Mouse (Mus musculus): ENCODE measurements around the gene Tacr1.

DNA sequence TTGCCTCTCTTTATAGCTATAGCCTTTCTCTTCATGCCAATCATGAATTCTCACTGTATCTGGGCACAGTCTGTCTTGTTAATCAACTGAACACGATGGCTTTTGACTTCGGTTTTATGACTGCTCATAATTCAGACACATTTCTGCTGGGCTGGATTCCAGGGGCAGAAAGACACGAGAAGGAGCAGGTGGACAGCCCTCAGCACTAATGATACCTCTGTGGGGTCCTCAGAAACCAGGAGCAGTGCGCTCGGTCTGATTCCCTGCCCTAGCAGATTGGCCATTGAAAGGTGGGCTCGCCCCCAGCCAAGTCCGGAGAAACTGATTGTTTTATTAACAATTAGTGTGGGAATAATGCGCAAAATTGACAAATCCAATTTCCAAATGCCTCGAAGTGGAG is 201.1 kb downstream of the Tacr1 start:
- TF ChIP-seq ZNF384 (IDR thresholded peaks at IDR 0.05; ENCODE audit: low read depth, low read length) (no peak), ZC3H11A (IDR thresholded peaks at IDR 0.05; ENCODE audit: borderline replicate concordance, low read depth, low read length) (no peak), MAFK (IDR thresholded peaks at IDR 0.05; ENCODE audit: insufficient read depth, low read depth, low read length) (no peak)

Measured in ES-E14 (cell line).